Mouse (Mus musculus): ENCODE measurements around the gene Smpdl3a. TPM values are rescaled to one million over a fixed set of nuclear protein-coding genes. Genes with fewer than 3 reads are reported as not detected.
A peak's percentile ranks its signal among the peaks of the same experiment; 100 is the strongest.

Gene Smpdl3a
- 21.3 and 32.9 TPM in 2 replicates for polyA plus RNA-seq (2011; ENCODE audit: insufficient read length, low read depth, missing spikeins)

DNA sequence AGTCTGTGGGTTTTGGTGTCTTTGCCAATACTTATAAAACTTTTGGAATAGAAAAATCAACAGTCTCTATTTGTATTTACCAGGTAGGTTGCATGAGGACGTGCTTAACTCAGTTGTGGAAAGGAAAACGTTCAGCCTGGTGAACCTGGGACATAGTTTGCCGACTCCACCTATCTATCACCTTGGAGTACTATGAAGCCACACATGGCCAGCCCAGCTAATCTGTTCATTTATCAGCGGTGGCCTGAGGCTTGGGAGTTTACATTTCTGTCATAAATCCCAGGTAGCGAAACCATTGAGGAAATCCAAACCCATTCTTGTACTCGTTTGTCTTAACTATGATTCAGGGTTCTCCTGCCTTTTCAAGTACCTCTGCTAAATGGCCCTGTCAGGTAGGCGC is at the start of gene Smpdl3a:
Gene Smpdl3a (plus strand): TSS at position 318 of the 400 bp plus-strand sequence.
- no peaks in the 10 kb centered on the region for H3K4me1 ChIP-seq (ENCODE audit: control insufficient read depth, insufficient read depth, low read length)
- no peak within 1 kb of the TSS for H3K27ac ChIP-seq (ENCODE audit: insufficient read depth, low read length)
- H3K4me3 ChIP-seq (ENCODE audit: insufficient read depth, low read length): peak within 1 kb of the TSS; percentile 39
- TF ChIP-seq CTCF (IDR thresholded peaks at IDR 0.05; ENCODE audit: borderline replicate concordance, insufficient read depth, low read length) (no peak), POLR2A (IDR thresholded peaks at IDR 0.05; ENCODE audit: low read depth, low read length) (no peak)

DNA sequence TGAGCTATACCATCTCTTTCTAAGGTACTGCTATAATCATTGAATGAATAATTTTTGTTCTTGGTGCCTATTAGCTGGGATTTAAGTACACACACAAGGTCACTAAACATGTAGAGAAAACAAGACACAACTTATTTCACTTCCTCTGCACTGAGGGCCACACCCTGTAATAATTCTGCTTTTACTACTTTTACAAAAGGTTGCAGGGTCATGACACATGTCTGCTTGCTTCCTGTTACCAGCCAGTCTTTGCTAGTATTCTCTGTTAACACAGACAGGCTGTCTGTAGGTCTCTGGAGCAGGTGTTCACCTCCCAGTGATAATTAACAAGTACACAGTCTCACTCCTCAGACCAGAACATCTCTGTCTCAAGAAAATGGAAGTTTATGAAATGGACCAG is 48.7 kb upstream of the Smpdl3a start:
- Histone ChIP-seq H3K4me1 (ENCODE audit: control insufficient read depth, insufficient read depth, low read length) (no peaks in the 10 kb centered on the region), H3K4me3 (ENCODE audit: insufficient read depth, low read length) (no peak overlapping the region), H3K27ac (ENCODE audit: insufficient read depth, low read length) (no peak overlapping the region)
- TF ChIP-seq POLR2A (IDR thresholded peaks at IDR 0.05; ENCODE audit: low read depth, low read length): no peak
- TF ChIP-seq CTCF (IDR thresholded peaks at IDR 0.05; ENCODE audit: borderline replicate concordance, insufficient read depth, low read length): no peak

DNA sequence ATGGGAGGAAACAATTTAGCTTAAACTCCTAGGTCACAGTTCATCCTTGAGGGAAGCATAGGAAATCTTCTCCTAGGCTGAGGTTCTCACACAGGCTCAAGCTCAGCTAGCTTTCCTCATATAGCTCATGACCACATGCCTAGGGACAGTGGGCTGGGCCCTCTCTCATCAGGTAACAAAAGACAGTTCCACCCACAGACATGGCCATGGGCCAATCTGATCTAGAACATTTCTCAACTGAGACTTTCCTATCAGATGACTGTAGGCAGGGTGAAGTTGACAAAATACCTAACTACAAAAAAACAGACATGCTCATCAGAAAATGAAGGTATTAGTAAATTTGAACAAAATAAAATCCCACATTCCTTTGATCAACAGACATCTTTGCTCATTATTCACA is 47.0 kb upstream of the Smpdl3a start:
- Histone ChIP-seq H3K4me1 (ENCODE audit: control insufficient read depth, insufficient read depth, low read length) (no peaks in the 10 kb centered on the region), H3K27ac (ENCODE audit: insufficient read depth, low read length) (no peak overlapping the region), H3K4me3 (ENCODE audit: insufficient read depth, low read length) (no peak overlapping the region)
- TF ChIP-seq CTCF (IDR thresholded peaks at IDR 0.05; ENCODE audit: borderline replicate concordance, insufficient read depth, low read length) (no peak), POLR2A (IDR thresholded peaks at IDR 0.05; ENCODE audit: low read depth, low read length) (no peak)

DNA sequence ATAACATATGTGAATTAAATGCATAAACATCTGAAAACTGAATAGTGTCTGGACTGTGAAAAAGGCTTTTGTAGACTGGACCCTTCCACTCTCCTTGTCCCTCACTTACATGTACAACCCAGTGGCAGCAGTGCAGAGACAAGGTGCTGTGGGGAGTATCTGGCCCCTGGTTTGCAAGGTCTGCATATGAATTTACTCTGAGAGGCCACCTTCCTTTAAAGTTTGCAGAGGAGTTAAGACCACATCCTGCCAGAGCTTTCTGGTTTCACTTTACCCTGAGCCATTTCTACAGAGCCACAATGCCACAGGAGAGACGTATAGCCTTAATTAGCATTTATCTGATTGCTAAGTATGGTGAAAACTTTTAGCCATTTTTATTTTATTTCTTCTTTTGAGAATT is 40.8 kb upstream of the Smpdl3a start:
- no peaks in the 10 kb centered on the region for H3K4me1 ChIP-seq (ENCODE audit: control insufficient read depth, insufficient read depth, low read length)
- H3K4me3 ChIP-seq (ENCODE audit: insufficient read depth, low read length): no peak overlapping the region
- TF ChIP-seq CTCF (IDR thresholded peaks at IDR 0.05; ENCODE audit: borderline replicate concordance, insufficient read depth, low read length) (no peak), POLR2A (IDR thresholded peaks at IDR 0.05; ENCODE audit: low read depth, low read length) (no peak)
- no peak overlapping the region for H3K27ac ChIP-seq (ENCODE audit: insufficient read depth, low read length)

DNA sequence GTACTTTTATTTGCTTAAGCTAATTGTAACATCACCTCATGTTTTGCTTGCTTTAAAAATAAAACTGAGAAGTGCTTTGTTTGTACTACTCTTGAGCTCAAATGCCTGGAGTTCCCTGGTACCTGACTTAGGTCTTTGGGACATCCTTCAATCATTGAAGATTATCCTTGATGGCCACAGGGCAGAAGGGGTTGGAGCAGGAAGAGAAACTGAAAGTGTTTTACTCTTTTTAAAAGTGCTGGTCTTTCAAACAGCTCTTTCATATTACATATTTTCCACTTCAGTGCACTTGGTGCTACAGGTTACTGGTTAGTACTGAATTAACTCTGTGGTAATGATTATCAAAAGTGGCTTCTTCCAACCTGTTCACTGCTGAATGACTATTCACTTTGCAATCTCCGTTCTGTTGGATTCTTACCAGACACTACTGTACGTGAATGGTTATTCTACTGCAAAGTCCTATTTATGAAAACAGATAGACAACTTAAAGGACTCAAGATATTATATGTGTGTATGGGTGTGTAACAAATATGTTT is 38.9 kb upstream of the Smpdl3a start:
- Histone ChIP-seq H3K27ac (ENCODE audit: insufficient read depth, low read length) (no peak overlapping the region), H3K4me3 (ENCODE audit: insufficient read depth, low read length) (no peak overlapping the region), H3K4me1 (ENCODE audit: control insufficient read depth, insufficient read depth, low read length) (no peaks in the 10 kb centered on the region)
- no peak for TF ChIP-seq CTCF (IDR thresholded peaks at IDR 0.05; ENCODE audit: borderline replicate concordance, insufficient read depth, low read length)
- TF ChIP-seq POLR2A (IDR thresholded peaks at IDR 0.05; ENCODE audit: low read depth, low read length): no peak

DNA sequence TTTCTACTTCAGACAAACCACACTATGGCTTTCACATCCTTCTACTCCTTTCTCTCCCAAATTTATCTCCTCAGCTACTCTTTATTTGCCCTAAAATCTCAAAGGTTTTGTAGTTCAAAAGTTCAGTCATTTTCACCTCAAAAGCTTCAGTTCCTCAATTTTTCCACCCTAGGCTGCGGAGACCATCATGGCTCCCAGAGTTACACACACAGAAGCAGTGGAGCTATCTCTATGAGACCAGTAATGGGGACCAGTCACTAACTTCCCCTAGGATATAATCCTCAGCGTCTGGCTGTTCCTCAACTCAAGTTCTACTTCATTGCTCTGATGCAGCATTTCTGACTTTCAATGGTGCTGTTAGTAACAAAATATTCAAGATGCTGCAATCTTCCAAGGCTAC is 35.1 kb upstream of the Smpdl3a start:
- TF ChIP-seq POLR2A (IDR thresholded peaks at IDR 0.05; ENCODE audit: low read depth, low read length): no peak
- no peak for TF ChIP-seq CTCF (IDR thresholded peaks at IDR 0.05; ENCODE audit: borderline replicate concordance, insufficient read depth, low read length)
- Histone ChIP-seq H3K27ac (ENCODE audit: insufficient read depth, low read length) (no peak overlapping the region), H3K4me1 (ENCODE audit: control insufficient read depth, insufficient read depth, low read length) (no peaks in the 10 kb centered on the region), H3K4me3 (ENCODE audit: insufficient read depth, low read length) (no peak overlapping the region)

DNA sequence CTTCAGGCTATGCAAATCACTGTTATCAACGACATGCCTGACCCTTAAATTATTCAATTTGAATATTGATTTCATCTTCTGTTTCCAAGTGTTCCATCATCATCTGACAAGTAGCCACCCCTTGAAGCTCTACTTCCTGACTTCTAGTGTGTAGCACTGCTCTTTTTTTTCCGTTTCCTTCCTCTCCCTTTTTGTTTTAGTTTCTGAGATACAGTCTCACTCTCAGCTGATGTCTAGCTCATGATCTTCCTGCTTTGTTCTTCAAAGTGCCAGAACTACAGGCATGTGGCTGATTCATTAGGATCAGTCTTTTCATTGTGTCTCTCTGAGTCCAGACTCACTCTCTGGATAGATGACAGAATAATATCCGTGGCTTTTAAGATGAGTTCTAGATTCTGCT is 33.4 kb upstream of the Smpdl3a start:
- TF ChIP-seq CTCF (IDR thresholded peaks at IDR 0.05; ENCODE audit: borderline replicate concordance, insufficient read depth, low read length) (no peak), POLR2A (IDR thresholded peaks at IDR 0.05; ENCODE audit: low read depth, low read length) (no peak)
- Histone ChIP-seq H3K4me1 (ENCODE audit: control insufficient read depth, insufficient read depth, low read length) (no peaks in the 10 kb centered on the region), H3K4me3 (ENCODE audit: insufficient read depth, low read length) (no peak overlapping the region), H3K27ac (ENCODE audit: insufficient read depth, low read length) (no peak overlapping the region)

DNA sequence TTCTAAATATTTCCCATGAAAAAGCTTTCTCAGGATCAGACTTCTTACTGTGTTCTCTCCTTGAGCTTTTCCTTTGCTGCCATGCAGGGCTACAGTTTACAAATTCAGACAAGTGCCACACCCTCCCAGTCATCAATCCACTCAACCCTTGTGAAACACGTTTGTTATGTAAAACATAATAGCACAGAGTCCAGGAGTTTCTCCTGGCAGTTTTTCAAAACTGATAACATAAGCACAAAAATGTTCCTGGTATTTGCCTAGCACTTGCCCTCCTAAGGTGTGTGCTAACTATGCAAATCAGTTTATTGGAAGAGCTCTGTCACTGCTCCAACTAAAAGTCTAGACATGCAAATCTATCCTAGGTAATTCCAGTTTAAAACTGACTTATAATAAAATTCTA is 31.1 kb upstream of the Smpdl3a start:
- no peaks in the 10 kb centered on the region for H3K4me1 ChIP-seq (ENCODE audit: control insufficient read depth, insufficient read depth, low read length)
- TF ChIP-seq CTCF (IDR thresholded peaks at IDR 0.05; ENCODE audit: borderline replicate concordance, insufficient read depth, low read length) (no peak), POLR2A (IDR thresholded peaks at IDR 0.05; ENCODE audit: low read depth, low read length) (no peak)
- no peak overlapping the region for H3K27ac ChIP-seq (ENCODE audit: insufficient read depth, low read length)
- no peak overlapping the region for H3K4me3 ChIP-seq (ENCODE audit: insufficient read depth, low read length)

DNA sequence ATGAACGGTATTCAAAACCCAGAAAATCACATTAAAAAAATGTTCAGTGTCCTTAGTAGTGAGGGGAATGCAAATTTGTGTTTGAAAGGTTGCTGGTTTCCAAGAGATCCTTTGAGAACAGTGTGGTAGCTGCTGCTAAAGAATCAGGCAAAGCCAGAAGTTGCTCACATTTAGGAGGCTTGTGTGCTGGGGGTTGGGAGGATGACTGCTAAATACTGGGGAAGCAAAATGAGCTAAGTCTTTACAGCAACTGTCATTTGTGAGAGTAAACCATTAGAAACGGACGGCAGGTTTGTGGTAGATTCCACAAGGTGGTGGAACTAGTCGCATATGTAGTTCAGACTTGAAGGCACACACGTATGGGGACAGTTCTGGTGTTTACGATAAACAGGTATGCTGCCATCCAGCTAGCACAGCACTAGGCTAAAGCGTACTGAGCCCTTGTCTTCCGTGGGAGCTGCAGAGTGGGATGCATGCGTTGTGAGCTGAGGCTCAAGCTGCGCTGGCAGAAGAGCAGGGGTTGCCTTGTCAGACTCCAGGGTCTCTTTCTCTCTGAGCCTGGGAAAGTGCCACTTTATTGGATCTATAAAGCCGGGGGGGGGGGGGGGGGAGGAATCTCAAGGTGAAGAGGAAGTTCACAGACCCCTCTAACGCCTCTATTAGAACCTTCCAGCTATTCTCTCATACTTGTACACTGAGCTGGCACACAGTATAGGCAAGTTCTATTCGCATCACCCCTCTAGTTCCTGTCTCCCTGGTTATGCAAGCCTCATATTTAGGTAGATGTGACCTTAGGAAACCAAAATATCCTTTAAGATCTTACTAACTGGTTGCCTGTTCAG is 10.6 kb upstream of the Smpdl3a start:
- no peak for TF ChIP-seq CTCF (IDR thresholded peaks at IDR 0.05; ENCODE audit: borderline replicate concordance, insufficient read depth, low read length)
- TF ChIP-seq POLR2A (IDR thresholded peaks at IDR 0.05; ENCODE audit: low read depth, low read length): no peak
- peaks cover 2% of the 10 kb centered on the region; the same call in 1 of the 2 replicates for H3K4me1 ChIP-seq (ENCODE audit: control insufficient read depth, insufficient read depth, low read length)
- H3K27ac ChIP-seq (ENCODE audit: insufficient read depth, low read length): no peak overlapping the region
- no peak overlapping the region for H3K4me3 ChIP-seq (ENCODE audit: insufficient read depth, low read length)

All from embryonic fibroblast, embryonic 13.5 days (primary cell).